Mouse (Mus musculus) MEL (cell line): ENCODE measurements around the gene Amz2. TPM values are rescaled to one million over a fixed set of nuclear protein-coding genes. Genes with fewer than 3 reads are reported as not detected.

Experiments used
- DNase-seq: peaks from one replicate; pipeline ENCODE4 v3.0.0; 2011; ENCODE audit warnings: low read depth, low spot score
- H3K27ac ChIP-seq: 2 replicates; pipeline ENCODE4 v1.5.1; 2012; ENCODE audit warnings: low read depth, mild to moderate bottlenecking, control low read depth, low read length, moderate library complexity; ENCODE audit not compliant: control insufficient read depth
- H3K27me3 ChIP-seq, 2 experiments: fragments of 150-350 bp in 1 of 2; sonication (generic) in 1 of 2; 2 replicates each; pipeline ENCODE4 v1.6.1; 2012; ENCODE audit warnings: low read length in 2 of 2, mild to moderate bottlenecking in 2 of 2, improper control_type of control experiment in 1 of 2, moderate library complexity in 1 of 2; ENCODE audit not compliant: insufficient read depth in 2 of 2, control insufficient read depth in 1 of 2
- H3K36me3 ChIP-seq, 2 experiments: 2 replicates each; pipeline ENCODE4 v1.6.1; 2012 to 2014; ENCODE audit warnings: low read length in 2 of 2, improper control_type of control experiment in 1 of 2, inconsistent platforms in 1 of 2, mild to moderate bottlenecking in 1 of 2; ENCODE audit not compliant: insufficient read depth in 2 of 2, control insufficient read depth in 1 of 2
- H3K4me1 ChIP-seq, 2 experiments: fragments of 150-350 bp in 1 of 2; sonication (generic) in 1 of 2; 2 replicates each; pipeline ENCODE4 v1.6.1; 2012; ENCODE audit warnings: low read length in 2 of 2, improper control_type of control experiment in 1 of 2, mild to moderate bottlenecking in 1 of 2; ENCODE audit not compliant: insufficient read depth in 2 of 2, control insufficient read depth in 1 of 2
- H3K4me3 ChIP-seq, 2 experiments: fragments of 150-350 bp in 1 of 2; sonication (generic) in 1 of 2; 2 replicates each; pipeline ENCODE4 v1.5.1; 2012; ENCODE audit warnings: low read depth in 2 of 2, low read length in 2 of 2, mild to moderate bottlenecking in 2 of 2, moderate library complexity in 2 of 2, control low read depth in 1 of 2, improper control_type of control experiment in 1 of 2; ENCODE audit not compliant: control insufficient read depth in 1 of 2, insufficient read depth in 1 of 2
- H3K79me2 ChIP-seq: 2 replicates; pipeline ENCODE4 v1.6.1; 2012; ENCODE audit warnings: mild to moderate bottlenecking, low read length, moderate library complexity; ENCODE audit not compliant: control insufficient read depth, poor library complexity, insufficient read depth
- H3K9ac ChIP-seq: 2 replicates; pipeline ENCODE4 v1.6.1; 2012; ENCODE audit warnings: low read depth, mild to moderate bottlenecking, control low read depth, low read length, moderate library complexity; ENCODE audit not compliant: control insufficient read depth, poor library complexity, severe bottlenecking
- H3K9me3 ChIP-seq: fragments of 150-350 bp; sonication (generic); replicated peaks from 2 replicates; pipeline ENCODE4 v1.6.1; 2012; ENCODE audit warnings: mild to moderate bottlenecking, low read length, improper control_type of control experiment, moderate library complexity; ENCODE audit not compliant: insufficient read depth
- ELF1 ChIP-seq: IDR thresholded peaks from 2 replicates; pipeline ENCODE4 v1.6.1; 2014; ENCODE audit warnings: low read depth, mild to moderate bottlenecking, inconsistent platforms, low read length, improper control_type of control experiment, moderate library complexity
- GABPA ChIP-seq: IDR thresholded peaks from 2 replicates; pipeline ENCODE4 v1.6.1; 2012; ENCODE audit warnings: low read depth, mild to moderate bottlenecking, inconsistent platforms, low read length, improper control_type of control experiment, moderate library complexity
- GATA1 ChIP-seq: IDR thresholded peaks from 2 replicates; pipeline ENCODE4 v1.6.1; 2011; ENCODE audit warnings: low read depth, low read length, improper control_type of control experiment
- HCFC1 ChIP-seq: IDR thresholded peaks from 2 replicates; pipeline ENCODE4 v1.6.1; 2012; ENCODE audit warnings: low read depth, mild to moderate bottlenecking, inconsistent platforms, low read length, improper control_type of control experiment, moderate library complexity
- KAT2A ChIP-seq: conservative IDR thresholded peaks from 2 replicates; pipeline ENCODE4 v1.6.1; 2012; ENCODE audit warnings: low read depth, low read length, improper control_type of control experiment, inconsistent platforms
- MAX ChIP-seq: IDR thresholded peaks from 2 replicates; pipeline ENCODE4 v1.6.1; 2011; ENCODE audit warnings: low read length, improper control_type of control experiment
- MAZ ChIP-seq: IDR thresholded peaks from 2 replicates; pipeline ENCODE4 v1.6.1; 2012; ENCODE audit warnings: low read depth, mild to moderate bottlenecking, inconsistent platforms, low read length, improper control_type of control experiment
- MYB ChIP-seq: IDR thresholded peaks from 2 replicates; pipeline ENCODE4 v1.6.1; 2011; ENCODE audit warnings: mild to moderate bottlenecking, low read depth, low read length, improper control_type of control experiment
- MYC ChIP-seq: IDR thresholded peaks from 2 replicates; pipeline ENCODE4 v1.6.1; 2011; ENCODE audit warnings: low read depth, mild to moderate bottlenecking, low read length, improper control_type of control experiment, moderate library complexity
- NRF1 ChIP-seq: IDR thresholded peaks from 2 replicates; pipeline ENCODE4 v1.6.1; 2014; ENCODE audit warnings: low read depth, mild to moderate bottlenecking, inconsistent platforms, low read length, improper control_type of control experiment, moderate library complexity; ENCODE audit not compliant: poor library complexity, insufficient read depth, severe bottlenecking
- POLR2AphosphoS2 ChIP-seq: IDR thresholded peaks from 2 replicates; pipeline ENCODE4 v1.6.1; 2011; ENCODE audit warnings: low read length, improper control_type of control experiment
- SMC3 ChIP-seq: IDR thresholded peaks from 2 replicates; pipeline ENCODE4 v1.6.1; 2011; ENCODE audit warnings: low read depth, low read length, improper control_type of control experiment
- TCF12 ChIP-seq: IDR thresholded peaks from 2 replicates; pipeline ENCODE4 v1.6.1; 2014; ENCODE audit warnings: low read depth, mild to moderate bottlenecking, inconsistent platforms, low read length, improper control_type of control experiment, moderate library complexity
- UBTF ChIP-seq: IDR thresholded peaks from 2 replicates; pipeline ENCODE4 v1.6.1; 2012; ENCODE audit warnings: low read depth, mild to moderate bottlenecking, inconsistent platforms, low read length, improper control_type of control experiment, moderate library complexity, borderline replicate concordance; ENCODE audit not compliant: insufficient read depth
- ZKSCAN1 ChIP-seq: IDR thresholded peaks from 2 replicates; pipeline ENCODE4 v1.6.1; 2012; ENCODE audit warnings: low read depth, mild to moderate bottlenecking, inconsistent platforms, low read length, improper control_type of control experiment, moderate library complexity
- polyA plus RNA-seq, 2 experiments: library from polyadenylated mRNA; stranded (reverse) in 1 of 2; unstranded in 1 of 2; fragments of >175 nt in 1 of 2; fragments of >200 nt in 1 of 2; gene quantifications; 2 replicates each; pipeline versions ENCODE4 v1.2.1 to v1.2.4; 2012; ENCODE audit warnings: low replicate concordance in 2 of 2, low read depth in 1 of 2; ENCODE audit not compliant: insufficient read length in 2 of 2, insufficient read depth in 1 of 2, missing spikeins in 1 of 2
- total RNA-seq: library from RNA; depleted of rRNA; stranded (reverse); fragments of 300-350 nt; gene quantifications from 2 replicates; pipeline ENCODE4 v1.2.3, GENCODE M21; 2012

Amz2 gene
- total and polyA plus RNA-seq, 3 experiments: 40.2 to 1,743 (median 47.1) TPM

DNA sequence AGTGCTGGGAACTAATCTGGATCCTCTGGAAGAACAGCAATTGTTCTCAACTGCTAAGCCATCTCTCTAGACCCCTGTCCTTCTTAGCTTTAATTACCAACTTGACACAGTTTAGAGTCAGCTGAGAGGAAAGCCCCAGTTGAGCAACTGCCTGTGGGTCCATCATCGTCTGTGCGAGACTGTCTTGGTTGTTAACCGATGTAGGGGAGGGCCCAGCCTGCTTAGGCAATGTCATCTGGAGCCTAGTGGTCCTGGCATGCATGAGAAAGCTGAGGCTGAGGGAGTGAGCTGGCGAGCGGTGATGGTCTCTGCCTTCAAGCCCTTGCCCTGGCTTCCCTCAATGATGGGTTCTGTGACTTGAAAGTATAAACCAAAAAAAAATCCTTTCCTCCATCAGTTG, 10.9 kb upstream of the Amz2 start:
- no peak overlapping the region for H3K9ac ChIP-seq
- H3K36me3 ChIP-seq: 0 out of 4 replicates have a peak, but pooled peaks cover 0 to 2% of the 10 kb centered on the region in 2 experiments
- no peaks in the 10 kb centered on the region for H3K79me2 ChIP-seq
- no peak overlapping the region for H3K27ac ChIP-seq
- TF ChIP-seq MYB: no peak
- TF ChIP-seq TCF12: no peak
- no peak for TF ChIP-seq KAT2A
- TF ChIP-seq ELF1: no peak
- TF ChIP-seq MYC: no peak
- no peak for TF ChIP-seq GATA1
- no peak for TF ChIP-seq GABPA
- no peak for TF ChIP-seq POLR2AphosphoS2
- no peak for TF ChIP-seq SMC3
- no peak for TF ChIP-seq HCFC1
- no peak for TF ChIP-seq MAX
- no peak overlapping the region for H3K4me3 ChIP-seq
- no peak for DNase-seq
- peaks cover 4% of the 10 kb centered on the region in 2 experiments; a peak in 3 of 4 replicates for H3K4me1 ChIP-seq
- no peaks in the 10 kb centered on the region for H3K27me3 ChIP-seq
- no peaks in the 10 kb centered on the region for H3K9me3 ChIP-seq

DNA sequence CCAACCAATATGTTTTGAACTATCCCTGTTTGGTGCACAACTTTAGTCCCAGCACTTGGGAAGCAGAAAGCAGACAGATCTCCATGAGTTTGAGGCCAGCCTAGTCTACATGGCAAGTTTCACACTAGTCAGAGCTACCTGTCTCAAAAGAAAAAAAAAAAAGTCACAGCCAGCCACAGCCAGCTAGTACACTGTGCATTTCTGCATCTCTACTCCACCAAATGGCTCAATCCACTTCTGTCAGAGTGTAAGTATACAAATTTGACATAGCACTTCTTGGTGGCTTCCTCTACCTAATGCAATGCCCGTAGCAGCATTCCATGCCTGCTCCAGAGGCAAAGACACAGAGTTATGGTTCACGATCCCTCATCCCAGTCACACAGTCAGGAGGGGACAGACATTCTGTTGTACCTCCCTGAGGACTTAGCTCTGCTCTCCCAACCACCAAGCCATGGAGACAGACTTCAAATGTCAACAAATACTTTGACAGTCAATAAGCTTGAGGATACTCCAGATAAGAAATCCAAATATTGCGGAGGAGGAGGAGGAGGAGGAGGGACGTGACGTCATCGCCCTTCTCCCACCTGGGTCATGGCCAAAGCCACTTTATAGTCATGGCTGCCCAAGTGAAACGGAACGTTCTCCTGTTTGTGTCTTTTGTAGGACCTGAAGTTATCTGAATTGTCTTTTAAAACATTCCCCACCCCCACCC, 8.9 kb upstream of the Amz2 start:
- DNase-seq: no peak
- no peaks in the 10 kb centered on the region for H3K27me3 ChIP-seq
- H3K4me1 ChIP-seq: peaks cover 4 to 9% of the 10 kb centered on the region in 2 experiments; a peak in 3 of 4 replicates
- H3K9ac ChIP-seq: no peak overlapping the region
- H3K4me3 ChIP-seq: no peak overlapping the region
- no peaks in the 10 kb centered on the region for H3K9me3 ChIP-seq
- no peak overlapping the region for H3K27ac ChIP-seq
- no peaks in the 10 kb centered on the region; the same call in 1 of the 2 replicates for H3K79me2 ChIP-seq
- TF ChIP-seq MAZ: no peak
- no peak for TF ChIP-seq NRF1
- TF ChIP-seq GABPA: no peak
- TF ChIP-seq ZKSCAN1: no peak
- TF ChIP-seq UBTF: no peak
- H3K36me3 ChIP-seq: peaks cover 0 to 5% of the 10 kb centered on the region in 2 experiments; a peak in 1 of 4 replicates
